8 mouse cellular contexts compared by ENCODE assay signal in the genomic region with DNA sequence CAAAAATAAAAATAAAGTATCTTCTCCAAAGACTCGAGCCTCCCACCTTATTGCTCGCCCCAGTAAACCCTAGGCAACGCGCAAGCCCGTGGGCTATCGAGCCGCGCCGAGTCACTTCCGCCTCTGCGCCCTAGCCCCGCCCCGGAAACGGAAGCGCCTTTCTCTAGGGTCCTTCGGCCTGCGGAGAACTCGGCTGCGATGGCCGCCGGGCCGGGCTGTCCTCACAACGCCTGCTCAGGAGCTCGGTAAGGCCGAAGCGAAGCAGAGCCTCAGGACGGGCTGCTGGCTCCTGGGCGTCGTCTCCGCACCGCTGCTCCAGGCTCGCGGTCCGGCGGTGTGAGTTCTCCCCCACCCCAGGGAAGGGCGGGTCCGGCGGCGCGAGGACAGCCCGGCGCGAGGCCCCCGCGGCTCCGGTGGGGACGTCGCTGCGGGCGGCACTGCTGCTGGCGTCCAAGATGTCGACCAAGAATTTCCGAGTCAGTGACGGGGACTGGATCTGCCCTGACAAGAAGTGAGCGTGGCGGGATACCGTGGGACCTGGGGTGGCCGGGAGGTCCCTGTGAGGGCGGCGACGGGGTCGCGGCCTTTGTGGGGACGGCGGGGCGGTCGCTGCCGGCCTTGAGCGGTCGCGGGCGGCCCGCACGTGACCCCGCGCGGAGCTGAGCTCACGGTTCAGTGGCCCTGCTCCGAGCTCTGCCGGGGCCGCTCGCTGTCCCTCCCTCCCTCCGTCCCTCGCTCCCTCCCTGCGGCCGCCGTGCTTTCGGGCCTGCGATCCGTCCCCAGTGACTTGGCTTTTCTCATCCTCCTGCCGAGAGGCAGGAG. TPM values are rescaled to one million over a fixed set of nuclear protein-coding genes. Genes with fewer than 3 reads are reported as not detected.
DNase-seq lines count a peak whose midpoint lies in the region; ATAC-seq lines count a peak whose summit lies in the region.

Gene Zranb2 (plus strand): TSS at position 197 of the 822 bp plus-strand sequence.

- no peaks in the 10 kb centered on the region for H3K9me3 ChIP-seq in intestine, embryonic 15.5 days

- peak; percentile 97 for ATAC-seq in intestine, embryonic 15.5 days

- DNase-seq in adrenal gland, adult 8-10 months: peak; percentile 85
- peak; percentile 87 for DNase-seq in embryo, embryonic 11.5 days (ENCODE audit: low read depth, low spot score)
- peak; percentile 93 for DNase-seq in gastrocnemius, postnatal 36 days
- DNase-seq in left cerebral cortex, postnatal 25 days (ENCODE audit: low spot score in 2 of 2): peak; percentile 94
- peak; percentile 92 for DNase-seq in mesoderm, embryonic 11.5 days (ENCODE audit: low read depth, low spot score)
- DNase-seq in right cerebral cortex, postnatal 25 days: peak; percentile 94
- peak; percentile 89 to 93 for DNase-seq in urinary bladder, postnatal 36 days (ENCODE audit: low spot score in 2 of 2)

- peak within 1 kb of the TSS; percentile 92 for H3K27ac ChIP-seq in intestine, embryonic 15.5 days

- WGBS in intestine, embryonic 15.5 days: under 1% methylated on average over 90 of the region's 91 CpGs

- no peaks in the 10 kb centered on the region for H3K36me3 ChIP-seq in intestine, embryonic 15.5 days

- peaks cover 10% of the 10 kb centered on the region for H3K27me3 ChIP-seq in intestine, embryonic 15.5 days (replicated peaks)

- intact Hi-C loops in gastrocnemius, postnatal 36 days (cut with DNase I): loop anchor here (10.0 kb wide), 1 partner anchor 501 kb away; the partner anchor contains the start of genes Lrrc40 and Srsf11
- intact Hi-C loops in left cerebral cortex, postnatal 25 days (cut with DNase I): loop anchor here (5.0 kb wide), 1 partner anchor 972 kb away; the partner anchor contains the start of gene Negr1

- peak within 1 kb of the TSS; percentile 83 for H3K9ac ChIP-seq in intestine, embryonic 15.5 days

- H3K4me1 ChIP-seq in intestine, embryonic 15.5 days (replicated peaks): 0 out of 2 replicates have a peak, but pooled peaks cover 4% of the 10 kb centered on the region

- H3K4me2 ChIP-seq in intestine, embryonic 15.5 days (replicated peaks): peak within 1 kb of the TSS; percentile 63

- H3K4me3 ChIP-seq in intestine, embryonic 15.5 days (replicated peaks): peak within 1 kb of the TSS; percentile 71

RNA-seq across cellular contexts. Expression of gene Zranb2, which starts in this region (rescaled TPM):
- total RNA-seq in adrenal gland, adult 8-10 months (2022): 10 to 100 TPM; 67.6 to 89.2 (median 75.9) TPM
- total RNA-seq in gastrocnemius, postnatal 36 days (2021): 10 to 100 TPM; 41.5 to 48.1 TPM
- 77.8 and 93.6 TPM in 2 replicates for polyA plus RNA-seq in intestine, embryonic 15.5 days (2015; fragmentation: Nextera tagmentation; extraction: Ambion mirVana)
- 100 to 1,000 TPM; 144 to 153 TPM for total RNA-seq in left cerebral cortex, postnatal 25 days (2021)

Comparison
In these comparisons a context has a peak if more than half of its experiments do, and no peak if none do; other contexts are left out.
1. Peak in every context shown above with its lines: DNase-seq, ATAC-seq, H3K4me3 ChIP-seq and H3K27ac ChIP-seq.